Mouse (Mus musculus) lung, embryonic 15.5 days (tissue): ENCODE data around the gene Cdh4. TPM values are rescaled to one million over a fixed set of nuclear protein-coding genes. Genes with fewer than 3 reads are reported as not detected.

ENCODE experiments used
- ATAC-seq: fragments of 200-750 bp; cut with Nextera tagmentation; 2 replicates; pipeline ENCODE4 v1.8.0; 2017; ENCODE audit warnings: moderate number of reproducible peaks, borderline replicate concordance; ENCODE audit not compliant: low FRiP score, low TSS enrichment; ENCODE audit errors: extremely low read depth
- H3K27ac ChIP-seq: fragments of 300-500 bp; sonication (generic); 2 replicates; pipeline ENCODE4 v1.5.1; 2015; ENCODE audit warnings: moderate library complexity, mild to moderate bottlenecking, inconsistent platforms
- H3K27me3 ChIP-seq: fragments of 300-500 bp; sonication (generic); 2 replicates; pipeline ENCODE4 v1.6.1; 2015; ENCODE audit warnings: inconsistent platforms
- H3K36me3 ChIP-seq: fragments of 300-500 bp; sonication (generic); 2 replicates; pipeline ENCODE4 v1.6.1; 2015; ENCODE audit warnings: inconsistent platforms
- H3K4me1 ChIP-seq: fragments of 300-500 bp; sonication (generic); 2 replicates; pipeline ENCODE4 v1.6.1; 2015; ENCODE audit warnings: inconsistent platforms
- H3K4me2 ChIP-seq: fragments of 300-500 bp; sonication (generic); 2 replicates; pipeline ENCODE4 v1.6.1; 2015; ENCODE audit warnings: inconsistent platforms, mild to moderate bottlenecking, moderate library complexity
- H3K4me3 ChIP-seq: fragments of 300-500 bp; sonication (generic); 2 replicates; pipeline ENCODE4 v1.5.1; 2015; ENCODE audit warnings: mild to moderate bottlenecking, inconsistent platforms
- H3K9ac ChIP-seq: fragments of 300-500 bp; sonication (generic); 2 replicates; pipeline ENCODE4 v1.6.1; 2015; ENCODE audit warnings: inconsistent platforms
- H3K9me3 ChIP-seq: fragments of 300-500 bp; sonication (generic); 2 replicates; pipeline ENCODE4 v1.6.1; 2016; ENCODE audit warnings: inconsistent platforms
- WGBS: fragments of 180-500 bp; shearing (Covaris S2); methylation state at CpG from one replicate; pipeline ENCODE4 v1.1.7; 2015; 5-methylcytosine and 5-hydroxymethylcytosine counted together
- polyA plus RNA-seq: library from polyadenylated mRNA; unstranded; fragments of >200 nt; fragmentation: Nextera tagmentation; extraction: Ambion mirVana; gene quantifications from 2 replicates; pipeline ENCODE4 v1.2.1, GENCODE M21; 2015

Cdh4 gene
- polyA plus RNA-seq, 1 experiment from 2014 or later, result 7.3 TPM

DNA sequence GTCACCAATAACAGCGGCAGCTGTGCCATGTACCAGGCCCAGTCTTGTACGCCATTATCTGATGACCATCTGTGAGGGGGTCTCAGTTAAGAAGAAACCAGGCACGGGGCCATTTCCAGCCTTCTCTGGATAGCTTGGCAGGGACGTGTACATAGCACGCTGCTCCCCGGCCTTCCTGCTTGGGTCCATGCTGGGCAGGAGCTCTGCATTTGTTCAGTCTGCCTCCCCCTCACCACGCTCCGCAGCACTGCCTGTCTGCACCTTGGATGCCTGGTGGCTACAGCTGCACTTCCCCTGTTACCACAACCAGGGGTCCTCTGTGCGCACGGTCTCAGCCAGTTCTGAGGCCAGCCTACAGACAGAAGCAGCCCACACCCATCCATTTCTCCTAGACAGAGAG, 163.0 kb downstream of the Cdh4 start:
- Histone ChIP-seq H3K9ac (no peak overlapping the region), H3K4me1 (no peaks in the 10 kb centered on the region), H3K36me3 (no peaks in the 10 kb centered on the region), H3K4me2 (no peak overlapping the region), H3K27ac (no peak overlapping the region), H3K4me3 (no peak overlapping the region), H3K27me3 (no peaks in the 10 kb centered on the region), H3K9me3 (no peaks in the 10 kb centered on the region)
- ATAC-seq, result no peak
- WGBS, result 55% methylated on average over 10 of the region's 10 CpGs

- Histone ChIP-seq H3K36me3 (no peaks in the 10 kb centered on the region), H3K4me2 (no peak overlapping the region), H3K9me3 (no peaks in the 10 kb centered on the region), H3K27me3 (no peaks in the 10 kb centered on the region), H3K27ac (no peak overlapping the region), H3K9ac (no peak overlapping the region), H3K4me1 (no peaks in the 10 kb centered on the region), H3K4me3 (no peak overlapping the region)
- WGBS, result 73% methylated on average over 2 of the region's 2 CpGs
- no peak for ATAC-seq
Measured at GRCm38 (mm10) chr2:179606341-179606740, 164.1 kb downstream of the Cdh4 start.

GRCm38 (mm10) chr2:179615906-179616305, 173.7 kb downstream of the Cdh4 start:
- Histone ChIP-seq H3K27ac (no peak overlapping the region), H3K9ac (no peak overlapping the region), H3K4me3 (no peak overlapping the region), H3K36me3 (no peaks in the 10 kb centered on the region), H3K27me3 (no peaks in the 10 kb centered on the region), H3K9me3 (no peaks in the 10 kb centered on the region), H3K4me1 (no peaks in the 10 kb centered on the region), H3K4me2 (no peak overlapping the region)
- no peak for ATAC-seq
- 46% methylated on average over 5 of the region's 5 CpGs for WGBS

DNA sequence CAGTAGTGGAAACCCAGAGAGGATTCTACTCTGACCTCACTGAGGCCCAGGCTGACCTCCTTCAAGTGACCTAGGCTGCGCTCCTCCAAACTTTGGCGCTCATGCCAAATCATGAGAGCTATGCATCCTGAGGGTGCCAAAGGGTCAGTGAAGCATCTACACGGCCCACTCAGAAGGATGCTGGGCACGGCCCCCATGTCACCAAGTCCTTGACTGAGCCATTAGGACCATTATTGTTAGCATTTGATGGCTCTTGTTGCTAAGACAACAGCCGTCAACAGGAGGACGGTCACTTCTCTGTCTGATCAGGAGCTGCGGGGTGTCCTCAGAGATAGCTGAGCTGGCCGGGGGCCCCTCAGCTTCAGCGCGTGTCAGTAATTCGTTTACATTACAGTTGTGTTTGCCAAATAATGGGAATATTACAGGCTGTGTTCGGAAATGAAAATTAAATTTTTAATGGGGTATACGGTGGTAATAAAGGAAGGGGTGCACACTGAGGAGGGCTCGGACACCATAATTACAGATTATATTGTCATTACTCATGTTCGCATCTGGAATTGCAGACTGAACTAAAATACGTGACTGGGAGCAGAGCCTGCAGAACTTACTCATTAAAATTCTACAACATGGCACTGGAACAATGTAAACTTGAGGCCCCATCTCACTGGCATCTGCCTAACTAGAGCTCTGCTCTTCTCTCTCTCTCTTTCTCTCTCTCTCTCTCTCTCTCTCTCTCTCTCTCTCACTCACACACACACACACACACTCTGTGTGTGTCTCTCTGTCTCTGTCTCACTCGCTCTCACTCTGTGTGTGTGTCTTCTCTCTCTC, 181.6 kb downstream of the Cdh4 start:
- no peaks in the 10 kb centered on the region for H3K4me1 ChIP-seq
- H3K4me3 ChIP-seq, result no peak overlapping the region
- no peaks in the 10 kb centered on the region for H3K36me3 ChIP-seq
- H3K27ac ChIP-seq, result no peak overlapping the region
- 63% methylated on average over 17 of the region's 17 CpGs for WGBS
- H3K9me3 ChIP-seq, result no peaks in the 10 kb centered on the region
- ATAC-seq, result no peak
- no peaks in the 10 kb centered on the region for H3K27me3 ChIP-seq
- H3K9ac ChIP-seq, result no peak overlapping the region
- no peak overlapping the region for H3K4me2 ChIP-seq

- no peak overlapping the region for H3K4me3 ChIP-seq
- no peaks in the 10 kb centered on the region for H3K36me3 ChIP-seq
- no peak for ATAC-seq
- no peaks in the 10 kb centered on the region for H3K9me3 ChIP-seq
- no peak overlapping the region for H3K9ac ChIP-seq
- H3K27ac ChIP-seq, result no peak overlapping the region
- 81% methylated on average over 2 of the region's 2 CpGs for WGBS
- no peaks in the 10 kb centered on the region for H3K4me1 ChIP-seq
- H3K4me2 ChIP-seq, result no peak overlapping the region
- H3K27me3 ChIP-seq, result no peaks in the 10 kb centered on the region
Measured at GRCm38 (mm10) chr2:179627563-179627962, 185.3 kb downstream of the Cdh4 start.

DNA sequence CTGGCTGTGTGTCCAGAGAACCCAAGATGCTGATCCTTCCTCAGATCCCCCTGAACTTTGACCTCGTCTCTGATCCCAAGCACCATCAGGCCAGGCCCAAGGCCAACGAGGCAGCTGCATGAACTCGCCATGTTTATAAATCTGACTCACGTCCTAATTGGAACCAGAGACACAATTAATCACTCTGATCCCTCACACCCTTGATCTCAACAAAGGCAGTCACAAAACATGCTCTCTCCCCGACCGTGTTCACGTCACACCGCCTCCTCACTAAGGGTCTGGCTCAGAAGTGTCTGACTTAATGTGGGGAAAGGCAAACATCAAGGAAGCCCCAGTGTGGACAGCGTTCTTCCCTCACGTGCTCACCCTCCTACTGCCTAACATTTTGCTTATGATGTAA, 188.5 kb downstream of the Cdh4 start:
- no peak overlapping the region for H3K27ac ChIP-seq
- H3K9me3 ChIP-seq, result no peaks in the 10 kb centered on the region
- 33% methylated on average over 10 of the region's 10 CpGs for WGBS
- no peak for ATAC-seq
- no peak overlapping the region for H3K4me3 ChIP-seq
- no peak overlapping the region for H3K9ac ChIP-seq
- H3K27me3 ChIP-seq, result no peaks in the 10 kb centered on the region
- H3K4me2 ChIP-seq, result no peak overlapping the region
- H3K4me1 ChIP-seq, result no peaks in the 10 kb centered on the region
- H3K36me3 ChIP-seq, result no peaks in the 10 kb centered on the region

DNA sequence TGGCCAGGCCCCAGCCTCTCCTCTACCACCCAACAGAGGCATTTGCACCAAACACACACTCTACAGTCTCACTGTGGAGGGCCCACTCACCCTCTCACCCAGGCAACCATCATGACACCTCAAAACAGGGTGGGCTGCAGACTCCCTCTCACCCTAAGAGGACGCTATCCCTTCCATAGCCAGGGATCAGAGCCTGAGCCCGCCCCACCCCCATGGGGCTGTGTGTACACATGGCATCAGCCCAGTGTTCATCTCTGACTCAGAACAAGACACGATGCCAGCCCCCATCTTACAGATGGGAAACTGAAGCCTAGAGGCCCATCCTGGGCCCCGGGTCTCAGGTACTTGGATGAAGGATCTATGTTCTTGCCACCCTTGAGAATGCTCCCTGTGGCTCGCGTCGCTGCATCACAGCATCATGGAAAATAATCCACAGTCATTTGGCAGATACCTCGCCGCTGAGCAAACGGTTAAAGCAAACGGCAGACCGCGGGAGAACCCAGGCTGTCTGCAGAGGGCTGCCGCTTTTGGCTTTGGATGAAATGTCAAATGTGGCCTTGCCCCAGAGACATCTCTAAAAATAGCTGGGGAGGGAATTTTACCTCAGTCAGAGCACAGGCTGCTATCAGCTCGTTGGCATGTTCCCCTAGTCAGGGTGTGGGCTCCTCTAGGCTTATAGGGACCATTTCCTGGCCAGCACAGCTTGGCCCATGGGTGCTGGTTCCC, 198.5 kb downstream of the Cdh4 start:
- Histone ChIP-seq H3K27me3 (no peaks in the 10 kb centered on the region), H3K36me3 (no peaks in the 10 kb centered on the region), H3K4me3 (no peak overlapping the region), H3K27ac (no peak overlapping the region), H3K4me1 (no peaks in the 10 kb centered on the region), H3K9ac (no peak overlapping the region), H3K4me2 (no peak overlapping the region), H3K9me3 (no peaks in the 10 kb centered on the region)
- 67% methylated on average over 15 of the region's 15 CpGs for WGBS
- no peak for ATAC-seq

DNA sequence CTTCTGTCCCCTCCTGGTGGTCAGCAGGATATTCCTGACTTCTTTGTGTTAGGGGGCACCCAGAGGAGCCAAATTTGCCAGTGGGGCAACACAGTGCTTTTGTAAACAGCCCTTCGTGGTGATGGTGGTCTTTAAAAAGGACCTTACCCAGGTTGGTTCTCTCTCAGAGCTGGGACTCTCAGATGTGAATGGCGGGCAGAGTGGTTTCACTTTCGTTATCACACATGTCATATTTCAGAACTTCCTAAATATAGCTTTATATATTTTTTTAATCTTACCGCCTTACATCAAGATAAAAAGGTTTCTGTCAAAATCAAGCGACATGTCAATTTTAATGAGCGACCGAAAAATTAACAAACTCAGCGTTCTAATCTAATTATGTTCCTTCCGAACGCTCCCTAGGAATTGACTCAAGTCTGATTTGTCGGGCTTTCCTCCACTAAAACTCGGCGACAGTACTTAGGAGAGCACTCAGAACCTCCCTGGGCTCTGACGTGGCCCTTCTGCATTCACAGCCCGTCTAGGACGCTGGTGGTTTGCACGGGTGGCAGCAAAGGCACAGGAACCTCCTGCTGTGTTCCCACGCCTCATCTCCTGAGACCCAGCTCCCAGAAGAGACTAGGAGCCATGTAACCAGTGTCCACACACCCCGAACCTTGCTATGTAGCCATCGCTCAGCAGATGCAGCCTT, 206.5 kb downstream of the Cdh4 start:
- Histone ChIP-seq H3K4me3 (no peak overlapping the region), H3K9me3 (no peaks in the 10 kb centered on the region), H3K4me2 (no peak overlapping the region), H3K27me3 (no peaks in the 10 kb centered on the region), H3K36me3 (no peaks in the 10 kb centered on the region), H3K27ac (no peak overlapping the region), H3K4me1 (no peaks in the 10 kb centered on the region), H3K9ac (no peak overlapping the region)
- 79% methylated on average over 20 of the region's 20 CpGs for WGBS
- no peak for ATAC-seq

DNA sequence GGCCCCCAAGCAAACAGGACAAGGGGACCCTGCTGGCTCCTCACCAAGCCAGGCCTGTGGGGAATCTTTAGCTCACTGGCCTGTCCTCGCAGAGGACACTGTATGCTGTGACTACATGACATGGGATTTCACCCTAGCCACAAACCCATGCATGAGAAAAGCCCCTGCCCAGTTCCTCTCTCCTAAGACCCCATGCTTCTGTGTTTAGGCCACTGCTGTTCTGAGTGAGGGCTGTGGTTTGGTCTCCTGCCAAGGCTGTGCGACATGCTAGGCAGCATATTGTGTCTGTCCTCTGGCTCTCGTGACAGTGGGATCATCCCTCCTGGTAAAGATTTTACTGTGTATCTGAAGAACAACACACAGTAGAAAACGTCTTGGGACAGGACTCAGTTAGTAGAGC, 207.1 kb downstream of the Cdh4 start:
- Histone ChIP-seq H3K36me3 (no peaks in the 10 kb centered on the region), H3K9me3 (no peaks in the 10 kb centered on the region), H3K9ac (no peak overlapping the region), H3K27ac (no peak overlapping the region), H3K4me2 (no peak overlapping the region), H3K4me1 (no peaks in the 10 kb centered on the region), H3K27me3 (no peaks in the 10 kb centered on the region), H3K4me3 (no peak overlapping the region)
- 50% methylated on average over 4 of the region's 4 CpGs for WGBS
- ATAC-seq, result no peak

DNA sequence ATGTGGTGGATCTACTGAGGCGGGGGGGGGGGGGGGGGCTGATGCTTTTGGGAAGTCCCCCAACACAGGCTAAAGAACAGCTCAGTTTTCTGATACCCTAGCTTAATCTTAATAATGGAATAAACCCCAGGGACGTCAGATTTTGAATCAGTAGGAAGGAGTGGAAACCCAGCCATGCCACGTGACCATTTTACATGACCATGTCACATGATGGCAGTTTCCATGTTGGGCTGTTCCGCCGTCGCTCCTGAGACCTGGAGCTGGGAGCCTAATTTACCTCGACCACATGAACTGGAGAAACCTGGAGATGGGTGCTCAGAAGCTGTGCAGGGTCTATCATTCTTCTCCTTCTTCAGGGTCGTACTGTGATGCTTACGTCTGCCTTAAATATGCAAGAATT, 207.9 kb downstream of the Cdh4 start:
- Histone ChIP-seq H3K9me3 (no peaks in the 10 kb centered on the region), H3K27ac (no peak overlapping the region), H3K4me1 (no peaks in the 10 kb centered on the region), H3K4me2 (no peak overlapping the region), H3K27me3 (no peaks in the 10 kb centered on the region), H3K4me3 (no peak overlapping the region), H3K36me3 (no peaks in the 10 kb centered on the region), H3K9ac (no peak overlapping the region)
- ATAC-seq, result no peak
- 80% methylated on average over 8 of the region's 9 CpGs for WGBS

DNA sequence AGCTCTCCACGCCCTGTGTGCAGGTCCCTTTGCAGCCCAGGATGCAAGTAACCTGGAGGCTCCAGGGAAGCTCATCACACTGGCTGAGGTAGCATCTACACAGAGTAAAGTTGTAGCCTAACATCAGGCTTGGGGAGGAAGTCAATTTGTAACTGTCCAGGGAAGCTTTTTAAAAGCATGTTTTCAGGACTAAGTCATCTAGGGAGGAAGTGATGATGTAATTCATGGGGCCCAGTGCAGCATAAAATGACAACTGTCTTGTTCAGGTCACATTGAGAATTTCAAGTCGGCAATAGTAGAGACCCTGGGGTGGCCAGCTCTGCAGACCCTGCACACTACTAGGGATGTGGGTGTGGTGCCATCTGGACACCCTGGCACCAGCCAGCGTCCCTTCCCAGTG, 213.3 kb downstream of the Cdh4 start:
- Histone ChIP-seq H3K27me3 (no peaks in the 10 kb centered on the region), H3K27ac (no peak overlapping the region), H3K4me3 (no peak overlapping the region), H3K4me2 (no peak overlapping the region), H3K9me3 (no peaks in the 10 kb centered on the region), H3K36me3 (no peaks in the 10 kb centered on the region), H3K9ac (no peak overlapping the region), H3K4me1 (no peaks in the 10 kb centered on the region)
- ATAC-seq, result no peak
- 69% methylated on average over 3 of the region's 3 CpGs for WGBS

GRCm38 (mm10) chr2:179659254-179659653, 217.0 kb downstream of the Cdh4 start:
- WGBS, result 91% methylated on average over 1 of the region's 1 CpGs
- no peak overlapping the region for H3K9ac ChIP-seq
- ATAC-seq, result no peak

More at GRCm38 (mm10) chr2:179659254-179659653, 217.0 kb downstream of the Cdh4 start:
- no peak overlapping the region for H3K4me2 ChIP-seq
- no peak overlapping the region for H3K27ac ChIP-seq
- peaks cover 9% of the 10 kb centered on the region; the same call in 1 of the 2 replicates for H3K4me1 ChIP-seq
- H3K36me3 ChIP-seq, result no peaks in the 10 kb centered on the region
- peaks cover 12% of the 10 kb centered on the region for H3K27me3 ChIP-seq
- no peak overlapping the region for H3K4me3 ChIP-seq
- H3K9me3 ChIP-seq, result no peaks in the 10 kb centered on the region
